Comparison of ENCODE assay signal across 10 mouse cellular contexts in the genomic region with DNA sequence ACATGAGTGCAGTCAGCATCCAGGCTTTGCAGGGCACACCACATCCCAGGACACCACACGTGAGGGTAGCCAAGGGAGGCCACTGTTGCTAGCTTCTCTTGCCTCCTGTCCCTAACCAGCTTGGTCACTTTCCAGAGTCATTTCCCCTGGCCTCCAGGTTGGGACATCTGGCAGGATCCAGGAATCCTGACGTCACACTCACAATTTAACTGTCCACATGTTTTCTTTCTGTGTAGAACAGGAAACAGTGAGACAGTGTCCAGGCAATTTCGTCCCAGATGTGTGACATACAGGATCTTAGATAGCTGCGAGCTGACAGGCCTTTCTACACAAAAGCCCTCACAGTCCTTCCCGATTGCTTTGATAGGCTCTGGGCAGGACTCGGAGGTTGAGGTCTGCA. TPM values are rescaled to one million over a fixed set of nuclear protein-coding genes. Genes with fewer than 3 reads are reported as not detected.
DNase-seq lines count a peak whose midpoint lies in the region; ATAC-seq lines count a peak whose summit lies in the region.
"Had no signal": no experiment of that assay in that cellular context is flagged by ENCODE, and none has a peak within 500 bp of the region (broad histone marks: within the 10 kb centered on the region; RNA-seq: fewer than 3 reads in every experiment).

No protein-coding gene starts in this region.

- no peak overlapping the region for H3K4me3 ChIP-seq in embryonic facial prominence, embryonic 11.5 days (ENCODE audit: low read depth, low read length)
- H3K4me3 ChIP-seq in heart, embryonic 13.5 days = no peak overlapping the region
- H3K4me3 ChIP-seq in limb, embryonic 12.5 days (replicated peaks) = no peak overlapping the region
- H3K4me3 ChIP-seq in midbrain, embryonic 10.5 days = no peak overlapping the region
- H3K4me3 ChIP-seq: liver, embryonic 12.5 days had no signal

- ATAC-seq in embryonic facial prominence, embryonic 11.5 days (replicated peaks; ENCODE audit: insufficient number of reproducible peaks, low FRiP score, low TSS enrichment, low read depth) = no peak
- ATAC-seq in heart, embryonic 13.5 days (ENCODE audit: extremely low read depth, insufficient number of reproducible peaks, low FRiP score, low TSS enrichment) = peak; percentile 22; the same call in 1 of the 2 replicates
- no peak for ATAC-seq in limb, embryonic 12.5 days (ENCODE audit: insufficient number of reproducible peaks, insufficient read depth, low FRiP score, low TSS enrichment, low read depth)
- ATAC-seq in inflammation-experienced regulatory T-cells, adult 6 months = no peak
- ATAC-seq: liver, embryonic 12.5 days had no signal

- 0 out of 2 replicates have a peak overlapping the region, but pooled peaks have one; percentile 35 for H3K27ac ChIP-seq in embryonic facial prominence, embryonic 11.5 days (replicated peaks; ENCODE audit: low read depth, low read length)
- H3K27ac ChIP-seq in heart, embryonic 13.5 days (replicated peaks) = peak overlapping the region; percentile 82
- H3K27ac ChIP-seq in limb, embryonic 12.5 days = peak overlapping the region; percentile 50; the same call in 1 of the 2 replicates
- no peak overlapping the region for H3K27ac ChIP-seq in midbrain, embryonic 10.5 days (replicated peaks)
- H3K27ac ChIP-seq: liver, embryonic 12.5 days had no signal

- no peaks in the 10 kb centered on the region for H3K27me3 ChIP-seq in embryonic facial prominence, embryonic 11.5 days (ENCODE audit: control insufficient read depth, insufficient read depth, low read length)
- H3K27me3 ChIP-seq in heart, embryonic 13.5 days (replicated peaks) = peaks cover 7% of the 10 kb centered on the region
- no peaks in the 10 kb centered on the region for H3K27me3 ChIP-seq in limb, embryonic 12.5 days
- H3K27me3 ChIP-seq in midbrain, embryonic 10.5 days (ENCODE audit: low read depth, poor library complexity, severe bottlenecking) = peaks cover 40% of the 10 kb centered on the region

- DNase-seq in kidney, postnatal 10 days = peak; percentile 53
- no peak for DNase-seq in kidney, adult 18-20 months
- DNase-seq in embryonic facial prominence, embryonic 11.5 days (ENCODE audit: low spot score) = peak; percentile 37
- DNase-seq in midbrain, embryonic 10.5 days (ENCODE audit: low spot score) = no peak
- DNase-seq: adrenal gland, postnatal 10 days; right cerebral cortex, postnatal 14 days had no signal

- no peaks in the 10 kb centered on the region for H3K36me3 ChIP-seq in embryonic facial prominence, embryonic 11.5 days (replicated peaks; ENCODE audit: control insufficient read depth, insufficient read depth, low read depth, low read length)
- no peaks in the 10 kb centered on the region for H3K36me3 ChIP-seq in heart, embryonic 13.5 days
- H3K36me3 ChIP-seq in limb, embryonic 12.5 days = no peaks in the 10 kb centered on the region
- H3K36me3 ChIP-seq in midbrain, embryonic 10.5 days = no peaks in the 10 kb centered on the region
- H3K36me3 ChIP-seq: liver, embryonic 12.5 days had no signal

- no peak overlapping the region for H3K9ac ChIP-seq in embryonic facial prominence, embryonic 11.5 days (replicated peaks; ENCODE audit: low read length)
- H3K9ac ChIP-seq in heart, embryonic 13.5 days = no peak overlapping the region
- H3K9ac ChIP-seq in limb, embryonic 12.5 days (replicated peaks) = no peak overlapping the region
- H3K9ac ChIP-seq: liver, embryonic 12.5 days had no signal

- H3K4me1 ChIP-seq in embryonic facial prominence, embryonic 11.5 days (ENCODE audit: control insufficient read depth, insufficient read depth, low read length) = peaks cover 7% of the 10 kb centered on the region
- H3K4me1 ChIP-seq in heart, embryonic 13.5 days = peaks cover 39% of the 10 kb centered on the region
- H3K4me1 ChIP-seq in limb, embryonic 12.5 days (replicated peaks) = peaks cover 57% of the 10 kb centered on the region
- peaks cover 30% of the 10 kb centered on the region for H3K4me1 ChIP-seq in midbrain, embryonic 10.5 days
- H3K4me1 ChIP-seq: liver, embryonic 12.5 days had no signal

- WGBS in embryonic facial prominence, embryonic 11.5 days = 35% methylated on average over 6 of the region's 6 CpGs
- WGBS in heart, embryonic 13.5 days = 33% methylated on average over 6 of the region's 6 CpGs
- WGBS in limb, embryonic 12.5 days = 31% methylated on average over 6 of the region's 6 CpGs
- WGBS in midbrain, embryonic 10.5 days = 79% methylated on average over 6 of the region's 6 CpGs

- no peaks in the 10 kb centered on the region for H3K9me3 ChIP-seq in embryonic facial prominence, embryonic 11.5 days (replicated peaks; ENCODE audit: control insufficient read depth, low read length)
- peaks cover 3% of the 10 kb centered on the region; the same call in 1 of the 2 replicates for H3K9me3 ChIP-seq in heart, embryonic 13.5 days
- peaks cover 4% of the 10 kb centered on the region; the same call in 1 of the 2 replicates for H3K9me3 ChIP-seq in limb, embryonic 12.5 days
- H3K9me3 ChIP-seq in midbrain, embryonic 10.5 days (replicated peaks) = no peaks in the 10 kb centered on the region; the same call in 1 of the 2 replicates
- H3K9me3 ChIP-seq: liver, embryonic 12.5 days had no signal

- no peak overlapping the region for H3K4me2 ChIP-seq in embryonic facial prominence, embryonic 11.5 days (ENCODE audit: low read depth, low read length)
- no peak overlapping the region for H3K4me2 ChIP-seq in heart, embryonic 13.5 days
- no peak overlapping the region for H3K4me2 ChIP-seq in limb, embryonic 12.5 days
- H3K4me2 ChIP-seq: liver, embryonic 12.5 days had no signal

RNA-seq across cellular contexts. Expression of a gene that starts 41.6 kb away (rescaled TPM):
- 166 and 168 TPM in 2 replicates for polyA plus RNA-seq in embryonic facial prominence, embryonic 11.5 days (2014; fragmentation: Nextera tagmentation; extraction: Ambion mirVana)
- 87.6 and 91.3 TPM in 2 replicates for polyA plus RNA-seq in heart, embryonic 13.5 days (2015; fragmentation: Nextera tagmentation; extraction: Ambion mirVana)
- polyA plus RNA-seq in limb, embryonic 12.5 days (2016; fragmentation: Nextera tagmentation; extraction: Ambion mirVana) = 176 and 187 TPM in 2 replicates
- 1 to 10 TPM; 2.5 to 3.3 (median 2.8) TPM for polyA plus RNA-seq in inflammation-experienced regulatory T-cells, adult 6 months (2017; shearing (Covaris generic))
- 62.5 and 74.5 TPM in 2 replicates for polyA plus RNA-seq in midbrain, embryonic 10.5 days (2016; fragmentation: Nextera tagmentation; extraction: Ambion mirVana)

Comparison
In these comparisons a context has a peak if more than half of its experiments do, and no peak if none do; other contexts are left out.
1. DNase-seq: peak in kidney, postnatal 10 days (single experiment) and embryonic facial prominence, embryonic 11.5 days (single experiment); none in kidney, adult 18-20 months (single experiment) and midbrain, embryonic 10.5 days (single experiment).
2. RNA of a gene that starts 41.6 kb away (polyA plus RNA-seq): 176 to 187 TPM in limb, embryonic 12.5 days, 166 to 168 TPM in embryonic facial prominence, embryonic 11.5 days, 87.6 to 91.3 TPM in heart, embryonic 13.5 days and 62.5 to 74.5 TPM in midbrain, embryonic 10.5 days; 2.5 to 3.3 TPM in inflammation-experienced regulatory T-cells, adult 6 months; every median in the first group is over 10 times any median in the second.